Mouse (Mus musculus): ENCODE data around the gene Mtch1.
A peak's percentile ranks its signal among the peaks of the same experiment; 100 is the strongest.

Mtch1 gene

GRCm38 (mm10) chr17:29305058-29305806, 42.5 kb downstream of the Mtch1 start:
- DNase-seq = peak; percentile 48 to 67

GRCm38 (mm10) chr17:29304376-29305057, 43.2 kb downstream of the Mtch1 start:
- DNase-seq = peak; percentile 23 to 50

GRCm38 (mm10) chr17:29303856-29304255, 43.9 kb downstream of the Mtch1 start:
- DNase-seq = no peak

- peak in 1 of 2 experiments; percentile 49 for DNase-seq
These were observed 44.6 kb downstream of the Mtch1 start for GRCm38 (mm10) chr17:29303087-29303486.

GRCm38 (mm10) chr17:29302149-29302548, 45.6 kb downstream of the Mtch1 start:
- no peak for DNase-seq

- no peak for DNase-seq
These were observed 46.3 kb downstream of the Mtch1 start for GRCm38 (mm10) chr17:29301421-29301820.

- no peak for DNase-seq
These were observed 46.8 kb downstream of the Mtch1 start for GRCm38 (mm10) chr17:29300926-29301325.

- DNase-seq = no peak
These were observed 48.5 kb downstream of the Mtch1 start for GRCm38 (mm10) chr17:29299282-29299681.

GRCm38 (mm10) chr17:29297813-29298212, 49.9 kb downstream of the Mtch1 start:
- DNase-seq = peak; percentile 19 to 44

GRCm38 (mm10) chr17:29297321-29297720, 50.4 kb downstream of the Mtch1 start:
- no peak for DNase-seq

- DNase-seq = no peak
These were observed 51.9 kb downstream of the Mtch1 start for GRCm38 (mm10) chr17:29295835-29296234.

GRCm38 (mm10) chr17:29293807-29294605, 53.7 kb downstream of the Mtch1 start:
- peak; percentile 41 to 53 for DNase-seq

- DNase-seq = no peak
These were observed 54.7 kb downstream of the Mtch1 start for GRCm38 (mm10) chr17:29292996-29293395.

- DNase-seq = no peak
These were observed 55.9 kb downstream of the Mtch1 start for GRCm38 (mm10) chr17:29291793-29292192.

GRCm38 (mm10) chr17:29282216-29282952, 65.3 kb downstream of the Mtch1 start:
- no peak for DNase-seq

Measured in lung, postnatal 4 days (tissue).